In genomic region chr14:20707201-20708190, GRCm38 (mm10) we compare ENCODE assay signal across 8 mouse cellular contexts. TPM values are rescaled to one million over a fixed set of nuclear protein-coding genes. Genes with fewer than 3 reads are reported as not detected.
DNase-seq lines count a peak whose midpoint lies in the region; ATAC-seq and TF ChIP-seq lines count a peak whose summit lies in the region.

Gene Zswim8 (plus strand): TSS chr14:20707552.

- ATAC-seq in G1E (ENCODE audit: extremely low read depth, insufficient number of reproducible peaks, low FRiP score, poor library complexity, severe bottlenecking), result peak; percentile 69
- ATAC-seq in hematopoietic stem cell, adult 5-6 weeks (replicated peaks in 1 of 2; ENCODE audit: insufficient read depth in 1 of 2, low FRiP score in 2 of 2, low TSS enrichment in 1 of 2, low read depth in 1 of 2, poor library complexity in 2 of 2, severe bottlenecking in 2 of 2), result peak; percentile 77 to 82
- ATAC-seq in lung, embryonic 16.5 days (ENCODE audit: low read depth), result peak; percentile 94

- WGBS in cerebellum, adult 2 months, result 1% methylated on average over 80 of the region's 80 CpGs
- under 1% methylated on average over 75 of the region's 80 CpGs for WGBS in lung, embryonic 16.5 days

- TF ChIP-seq POLR2A in cerebellum, adult 2 months (IDR thresholded peaks at IDR 0.05; ENCODE audit: borderline replicate concordance, insufficient read depth, low read length), result peak; percentile 83

- peak within 1 kb of the TSS; percentile 73 for H3K4me2 ChIP-seq in lung, embryonic 16.5 days (ENCODE audit: low read depth, low read length)

- peak within 1 kb of the TSS; percentile 64; the same call in 1 of the 2 replicates for H3K27ac ChIP-seq in cerebellum, adult 2 months (ENCODE audit: insufficient read depth, low read length)
- peak within 1 kb of the TSS; percentile 90 for H3K27ac ChIP-seq in lung, embryonic 16.5 days (ENCODE audit: low read length)

- DNase-seq in G1E (ENCODE audit: low spot score), result peak; percentile 88
- peak; percentile 93 to 94 for DNase-seq in cerebellum, adult 2 months
- peak; percentile 88 for DNase-seq in forelimb bud, embryonic 11.5 days (ENCODE audit: low read depth, low spot score)
- peak; percentile 88 for DNase-seq in layer of hippocampus, adult 9-10 months (ENCODE audit: low spot score)
- peak; percentile 77 for DNase-seq in ovary, postnatal 10 days (ENCODE audit: low spot score)
- peak; percentile 43 to 49 for DNase-seq in thymus, postnatal 10 days (ENCODE audit: low spot score in 2 of 2)

- H3K27me3 ChIP-seq in G1E (ENCODE audit: insufficient read depth, low read length), result no peaks in the 10 kb centered on the region
- no peaks in the 10 kb centered on the region for H3K27me3 ChIP-seq in cerebellum, adult 2 months (ENCODE audit: control insufficient read depth, insufficient read depth, low read length)
- no peaks in the 10 kb centered on the region for H3K27me3 ChIP-seq in lung, embryonic 16.5 days (ENCODE audit: control insufficient read depth, insufficient read depth, low read depth, low read length)

- peaks cover 44% of the 10 kb centered on the region for H3K4me1 ChIP-seq in G1E (ENCODE audit: insufficient read depth, low read depth, low read length)
- H3K4me1 ChIP-seq in cerebellum, adult 2 months (ENCODE audit: control insufficient read depth, insufficient read depth, low read length), result peaks cover 4% of the 10 kb centered on the region; the same call in 1 of the 2 replicates
- H3K4me1 ChIP-seq in lung, embryonic 16.5 days (replicated peaks; ENCODE audit: control insufficient read depth, insufficient read depth, low read length), result peaks cover 19% of the 10 kb centered on the region

- peak within 1 kb of the TSS; percentile 82 for H3K4me3 ChIP-seq in G1E (ENCODE audit: low read depth, low read length)
- peak within 1 kb of the TSS; percentile 71 for H3K4me3 ChIP-seq in cerebellum, adult 2 months (replicated peaks; ENCODE audit: insufficient read depth, low read depth, low read length)
- H3K4me3 ChIP-seq in lung, embryonic 16.5 days (ENCODE audit: low read length), result peak within 1 kb of the TSS; percentile 99

- H3K9me3 ChIP-seq in G1E (replicated peaks), result no peaks in the 10 kb centered on the region
- H3K9me3 ChIP-seq in lung, embryonic 16.5 days (ENCODE audit: control insufficient read depth, low read length), result no peaks in the 10 kb centered on the region

- H3K9ac ChIP-seq in lung, embryonic 16.5 days (ENCODE audit: low read length), result peak within 1 kb of the TSS; percentile 98

- peaks cover 51% of the 10 kb centered on the region for H3K36me3 ChIP-seq in G1E (replicated peaks)
- H3K36me3 ChIP-seq in lung, embryonic 16.5 days (ENCODE audit: control insufficient read depth, insufficient read depth, low read length), result peaks cover 12% of the 10 kb centered on the region; the same call in 1 of the 2 replicates

- no peak for TF ChIP-seq CTCF in G1E (IDR thresholded peaks at IDR 0.05; ENCODE audit: low read depth, low read length)
- no peak for TF ChIP-seq CTCF in cerebellum, adult 2 months (IDR thresholded peaks at IDR 0.05; ENCODE audit: borderline replicate concordance, insufficient read depth, low read depth, low read length)

RNA-seq across cellular contexts. Expression of gene Zswim8, which starts in this region (rescaled TPM):
- total RNA-seq in G1E (2014; fragmentation: Nextera tagmentation) (41.1 and 41.2 TPM in 2 replicates), G1E (2017) (16.7 and 19.1 TPM in 2 replicates)
- polyA plus RNA-seq in G1E (2012), result 31.5 and 35.7 TPM in 2 replicates
- 164 and 177 TPM in 2 replicates for polyA plus RNA-seq in cerebellum, adult 2 months (2012; rRNA removed)
- total RNA-seq in hematopoietic stem cell, adult 5-6 weeks (2017), result 29.6 and 35.7 TPM in 2 replicates
- 29.3 and 30.4 TPM in 2 replicates for polyA plus RNA-seq in lung, embryonic 16.5 days (2015; fragmentation: Nextera tagmentation; extraction: Ambion mirVana)

Comparison
In these comparisons a context has a peak if more than half of its experiments do, and no peak if none do; other contexts are left out.
1. Peak in every context shown above with its lines: DNase-seq, ATAC-seq, H3K4me3 ChIP-seq and H3K27ac ChIP-seq.